In the genomic region with DNA sequence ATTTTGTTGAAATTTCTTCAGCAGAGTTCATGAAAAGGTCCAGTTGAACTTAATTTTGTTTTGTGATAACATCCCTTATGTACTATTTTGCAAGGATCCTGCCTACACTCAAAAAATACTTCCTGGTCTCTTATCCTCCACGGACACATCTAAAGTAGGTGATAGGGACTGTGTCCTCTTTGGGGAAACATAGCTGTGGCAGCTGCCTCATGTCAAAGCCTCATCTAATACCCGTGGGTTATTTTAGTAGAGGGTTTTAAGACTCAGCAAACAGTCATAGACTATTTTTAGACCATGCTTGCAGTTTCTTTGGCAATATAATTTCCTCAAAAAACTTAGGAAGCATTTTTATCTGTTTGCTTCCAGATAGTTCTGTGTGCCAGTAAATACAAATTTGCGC, we compare ENCODE assay signal across 11 mouse cellular contexts.
A peak's percentile ranks its signal among the peaks of the same experiment; 100 is the strongest.
DNase-seq lines count a peak whose midpoint lies in the region.
"Had no signal": no experiment of that assay in that cellular context is flagged by ENCODE, and none has a peak within 500 bp of the region (broad histone marks: within the 10 kb centered on the region; RNA-seq: fewer than 3 reads in every experiment).

No protein-coding gene starts in this region.

- DNase-seq in heart, adult 9 months (ENCODE audit: low spot score in 2 of 2) = peak; percentile 6 to 7
- DNase-seq in heart, adult 11 months = no peak
- peak; percentile 10 for DNase-seq in 3T3-L1 (ENCODE audit: low read depth, low spot score)
- peak; percentile 5 for DNase-seq in NIH3T3 (ENCODE audit: low read depth)
- DNase-seq in lung, postnatal 14 days = peak; percentile 11
- DNase-seq in cerebellum, postnatal 36 days = no peak
- DNase-seq in spleen, postnatal 36 days (ENCODE audit: low spot score in 2 of 2) = no peak
- DNase-seq: cerebellum, adult 9-10 months; kidney, postnatal 36 days; right cerebral cortex, postnatal 14 days; thymus, adult 18-20 months had no signal

Comparison
In these comparisons a context has a peak if more than half of its experiments do, and no peak if none do; other contexts are left out.
1. DNase-seq: peak in heart, adult 9 months (2 of 2), 3T3-L1 (single experiment), NIH3T3 (single experiment) and lung, postnatal 14 days (single experiment); none in heart, adult 11 months (single experiment), cerebellum, postnatal 36 days (0 of 2) and spleen, postnatal 36 days (0 of 2).